Mouse (Mus musculus) small intestine, adult 2 months (tissue): ENCODE measurements around the gene Ndufa8. TPM values are rescaled to one million over a fixed set of nuclear protein-coding genes. Genes with fewer than 3 reads are reported as not detected.

ENCODE experiments used
- H3K27ac ChIP-seq: fragments of 200-500 bp; 2 replicates; pipeline ENCODE4 v1.5.1; 2012; ENCODE audit warnings: low read depth, low read length, control low read depth, inconsistent platforms; ENCODE audit not compliant: insufficient read depth
- H3K27me3 ChIP-seq: fragments of 200-500 bp; 2 replicates; pipeline ENCODE4 v1.6.1; 2012; ENCODE audit warnings: mild to moderate bottlenecking, moderate library complexity, low read length, inconsistent platforms; ENCODE audit not compliant: control insufficient read depth, insufficient read depth
- H3K36me3 ChIP-seq: fragments of 200-500 bp; 2 replicates; pipeline ENCODE4 v1.6.1; 2012; ENCODE audit warnings: mild to moderate bottlenecking, low read length, control low read depth, inconsistent platforms; ENCODE audit not compliant: control insufficient read depth, insufficient read depth
- H3K4me1 ChIP-seq: fragments of 200-500 bp; 2 replicates; pipeline ENCODE4 v1.6.1; 2012; ENCODE audit warnings: low read length, inconsistent platforms, mixed read lengths; ENCODE audit not compliant: control insufficient read depth, insufficient read depth, insufficient read length
- H3K4me3 ChIP-seq: fragments of 200-500 bp; 2 replicates; pipeline ENCODE4 v1.5.1; 2012; ENCODE audit warnings: low read depth, mild to moderate bottlenecking, control low read depth, inconsistent platforms, low read length, moderate library complexity
- CTCF ChIP-seq: fragments of 200-500 bp; IDR thresholded peaks from 2 replicates; pipeline ENCODE4 v1.5.1; 2012; ENCODE audit warnings: low read depth, mild to moderate bottlenecking, control low read depth, inconsistent platforms, low read length, moderate library complexity, mixed read lengths; ENCODE audit not compliant: insufficient replicate concordance, insufficient read length; ENCODE audit errors: extremely low read depth
- POLR2A ChIP-seq: fragments of 200-500 bp; IDR thresholded peaks from 2 replicates; pipeline ENCODE4 v1.6.1; 2012; ENCODE audit warnings: low read depth, mild to moderate bottlenecking, control low read depth, inconsistent platforms, low read length, moderate library complexity
- WGBS: fragments of 180-500 bp; shearing (Covaris S2); methylation state at CpG from one replicate; pipeline ENCODE4 v1.1.7; 2018; 5-methylcytosine and 5-hydroxymethylcytosine counted together
- polyA plus RNA-seq: library from polyadenylated mRNA; depleted of rRNA; stranded (reverse); fragments of >200 nt; gene quantifications from 2 replicates; pipeline ENCODE4 v1.2.3, GENCODE M21; 2012

The Ndufa8 gene
- polyA plus RNA-seq, 1 experiment, result 86.0 TPM

DNA sequence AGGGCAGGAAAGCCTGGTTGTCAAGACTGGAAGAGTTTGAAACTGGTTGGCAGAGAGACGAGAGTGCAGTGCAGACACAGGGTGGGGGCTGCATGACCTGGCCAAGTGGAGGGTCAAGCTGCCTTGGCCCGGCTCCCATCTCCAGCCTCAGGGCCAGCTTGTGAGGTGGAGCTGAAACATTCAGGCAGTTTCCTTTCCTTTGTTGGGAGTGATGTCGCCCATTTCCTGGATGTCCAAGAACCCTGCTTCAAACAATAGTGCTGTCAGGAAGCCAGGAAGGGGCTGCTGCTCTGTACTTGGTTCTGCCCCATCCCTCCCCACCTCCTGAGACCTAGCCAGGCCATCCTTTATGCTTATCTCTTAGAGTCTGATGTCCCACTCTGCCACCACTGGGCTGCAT lies 25.9 kb downstream of the Ndufa8 start:
- H3K27me3 ChIP-seq, result no peaks in the 10 kb centered on the region
- H3K27ac ChIP-seq, result no peak overlapping the region
- no peaks in the 10 kb centered on the region for H3K36me3 ChIP-seq
- 60% methylated on average over 3 of the region's 3 CpGs for WGBS
- no peaks in the 10 kb centered on the region for H3K4me1 ChIP-seq
- no peak overlapping the region for H3K4me3 ChIP-seq
- no peak for TF ChIP-seq POLR2A
- no peak for TF ChIP-seq CTCF

DNA sequence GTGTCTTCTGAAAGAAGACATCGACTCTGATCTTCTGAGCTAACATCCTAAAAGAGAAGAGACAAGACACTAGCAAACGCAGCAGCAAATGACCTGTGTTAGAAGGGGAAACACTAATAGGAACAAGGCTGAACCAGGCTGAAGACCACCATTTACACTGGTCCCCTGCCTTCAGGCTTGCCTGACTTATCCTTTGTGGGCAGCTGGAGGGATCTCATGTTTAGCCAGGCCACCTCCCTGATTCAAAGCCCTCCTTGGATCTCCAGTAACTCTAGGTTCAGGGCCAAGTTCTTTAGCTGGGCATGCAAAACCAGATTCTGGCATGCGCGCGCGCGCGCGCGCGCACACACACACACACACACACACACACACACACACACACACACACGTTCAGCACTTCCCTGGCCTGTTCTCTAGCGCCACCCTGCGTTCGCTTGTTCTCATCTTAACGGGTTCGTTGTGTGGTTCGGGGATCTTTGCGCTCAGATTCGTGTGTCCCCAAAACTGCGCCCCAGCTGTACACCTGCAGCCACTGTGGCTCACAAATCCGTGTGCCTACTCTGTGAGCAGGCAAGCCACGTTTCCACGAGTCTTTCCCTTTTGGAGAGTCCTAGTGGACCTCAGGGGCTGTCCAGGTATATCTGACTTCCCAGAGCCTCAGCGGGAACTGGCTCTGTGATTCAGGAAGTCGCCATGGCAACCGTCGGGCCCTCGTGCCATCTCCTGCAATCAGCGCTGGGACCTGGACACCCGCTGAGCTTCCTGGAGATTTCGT lies 27.6 kb downstream of the Ndufa8 start:
- H3K36me3 ChIP-seq, result no peaks in the 10 kb centered on the region
- TF ChIP-seq CTCF, result peak; percentile 33; the same call in 1 of the 2 replicates
- no peak for TF ChIP-seq POLR2A
- 10% methylated on average over 32 of the region's 32 CpGs for WGBS
- no peaks in the 10 kb centered on the region for H3K27me3 ChIP-seq
- no peak overlapping the region for H3K27ac ChIP-seq
- H3K4me3 ChIP-seq, result no peak overlapping the region
- H3K4me1 ChIP-seq, result no peaks in the 10 kb centered on the region

DNA sequence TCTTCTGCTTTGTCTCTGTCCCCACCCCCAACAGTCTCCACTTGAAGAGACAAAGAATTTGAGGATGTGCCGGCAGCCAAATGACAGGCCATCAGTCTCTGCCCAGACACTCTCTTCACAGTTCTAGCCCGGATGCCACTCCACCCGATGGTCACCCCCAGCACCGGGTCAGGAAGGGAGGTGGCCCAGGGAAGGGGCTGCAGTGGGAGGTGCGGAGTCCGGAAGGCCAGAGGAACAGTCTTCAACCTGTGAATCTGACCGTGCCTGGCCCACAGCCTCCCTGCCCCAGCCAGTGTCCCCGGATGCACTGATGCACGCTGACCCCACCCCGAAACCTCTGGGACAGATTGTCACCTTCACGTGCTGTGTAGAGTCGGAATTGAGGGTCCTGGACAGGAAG lies 36.2 kb downstream of the Ndufa8 start:
- H3K27ac ChIP-seq, result no peak overlapping the region
- peaks cover 20% of the 10 kb centered on the region for H3K27me3 ChIP-seq
- no peak overlapping the region for H3K4me3 ChIP-seq
- no peak for TF ChIP-seq POLR2A
- TF ChIP-seq CTCF, result no peak
- WGBS, result 63% methylated on average over 12 of the region's 12 CpGs
- no peaks in the 10 kb centered on the region for H3K36me3 ChIP-seq
- no peaks in the 10 kb centered on the region for H3K4me1 ChIP-seq

DNA sequence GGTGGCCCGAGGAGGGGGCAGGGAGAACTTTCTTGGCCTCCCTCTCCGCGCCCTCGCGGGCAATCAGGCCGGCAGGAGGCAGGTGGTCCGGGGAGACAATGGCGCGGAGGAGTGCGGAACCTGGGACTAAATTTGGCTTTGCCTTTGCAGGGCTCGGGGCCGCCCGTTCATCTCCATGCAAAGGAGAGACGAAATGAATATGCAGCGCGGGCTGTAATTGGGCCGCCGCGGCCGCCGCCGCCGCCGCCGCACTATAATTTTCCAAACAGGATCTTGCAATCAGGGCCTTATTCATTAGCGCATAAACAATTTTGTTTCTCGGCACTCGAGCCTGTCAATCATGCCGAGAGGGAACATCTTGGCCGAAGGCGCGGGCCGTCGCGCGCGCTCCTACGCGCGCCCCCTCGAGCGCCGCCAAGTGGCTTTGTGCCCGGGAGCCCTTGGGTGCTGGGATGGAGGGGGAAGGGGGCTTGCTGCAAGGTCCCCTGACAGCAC lies 37.8 kb downstream of the Ndufa8 start:
- no peaks in the 10 kb centered on the region for H3K36me3 ChIP-seq
- H3K27ac ChIP-seq, result no peak overlapping the region
- H3K4me1 ChIP-seq, result no peaks in the 10 kb centered on the region
- WGBS, result under 1% methylated on average over 44 of the region's 44 CpGs
- H3K27me3 ChIP-seq, result peaks cover 20% of the 10 kb centered on the region
- TF ChIP-seq POLR2A (no peak), CTCF (no peak)
- peak overlapping the region; percentile 41 for H3K4me3 ChIP-seq

DNA sequence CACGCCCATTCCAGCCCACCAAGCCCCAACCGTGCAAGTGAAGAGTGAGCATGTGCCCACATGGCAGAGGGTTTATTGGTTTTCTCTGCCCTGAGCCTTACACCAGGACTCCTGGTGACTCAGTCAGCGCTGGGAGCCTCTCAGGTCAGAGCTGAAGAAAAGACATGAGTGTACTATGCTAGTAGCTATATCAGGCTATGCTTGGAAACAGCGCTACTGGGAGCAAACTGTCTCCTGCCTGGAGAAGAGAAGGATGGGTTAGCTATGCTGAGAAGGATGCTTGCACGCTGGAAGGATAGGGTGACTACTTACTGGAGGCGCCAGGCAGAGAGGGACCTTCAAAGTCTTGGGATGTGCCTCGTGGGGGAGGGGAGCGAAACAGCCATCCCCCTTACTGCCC lies 38.6 kb downstream of the Ndufa8 start:
- Histone ChIP-seq H3K27me3 (peaks cover 20% of the 10 kb centered on the region), H3K27ac (no peak overlapping the region), H3K4me3 (no peak overlapping the region), H3K36me3 (no peaks in the 10 kb centered on the region), H3K4me1 (no peaks in the 10 kb centered on the region)
- 64% methylated on average over 8 of the region's 8 CpGs for WGBS
- no peak for TF ChIP-seq POLR2A
- TF ChIP-seq CTCF, result no peak

DNA sequence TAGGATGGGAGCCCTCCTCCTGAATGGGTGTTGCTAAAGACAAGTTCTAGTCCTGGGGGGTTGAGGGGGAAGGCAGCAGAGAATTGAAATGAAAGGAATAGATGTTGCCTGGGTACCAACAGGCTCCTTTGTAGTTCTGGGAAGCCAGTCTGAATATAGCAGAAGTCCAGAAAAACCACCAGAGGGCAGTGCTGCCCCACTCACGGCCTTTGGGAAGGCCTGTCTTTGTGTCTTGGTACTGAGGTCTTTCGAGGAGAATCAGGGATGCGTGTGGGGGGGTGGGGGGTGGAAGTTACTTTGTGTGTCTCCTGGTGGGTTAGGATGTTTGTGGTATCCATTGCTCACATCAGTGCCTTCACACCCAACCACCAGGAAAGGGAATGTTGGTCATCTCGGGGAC lies 39.8 kb downstream of the Ndufa8 start:
- WGBS, result 25% methylated on average over 4 of the region's 4 CpGs
- TF ChIP-seq CTCF, result peak; percentile 83; the same call in 1 of the 2 replicates
- TF ChIP-seq POLR2A, result no peak
- no peaks in the 10 kb centered on the region for H3K4me1 ChIP-seq

DNA sequence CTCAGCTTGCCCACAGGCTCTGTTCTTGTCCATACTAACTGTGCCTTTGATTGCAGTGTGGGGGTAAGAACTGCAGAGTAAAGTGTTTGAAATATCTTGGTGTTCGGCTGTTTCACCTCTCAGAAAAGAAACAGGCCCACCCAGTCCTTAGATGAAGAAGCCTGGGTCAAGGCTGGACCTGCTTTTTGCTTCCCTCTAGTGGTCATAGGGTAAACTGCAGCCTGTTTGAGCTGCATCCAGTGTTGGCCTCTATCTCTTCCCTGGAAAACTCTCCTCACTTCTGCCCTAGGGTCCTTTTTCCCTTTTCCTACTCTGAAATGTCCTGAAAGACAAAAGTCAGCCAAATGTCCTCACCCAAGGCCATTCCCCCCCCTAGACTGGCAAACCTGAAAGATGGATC lies 41.1 kb downstream of the Ndufa8 start:
- Histone ChIP-seq H3K27ac (no peak overlapping the region), H3K4me3 (no peak overlapping the region), H3K4me1 (no peaks in the 10 kb centered on the region), H3K27me3 (peaks cover 20% of the 10 kb centered on the region), H3K36me3 (no peaks in the 10 kb centered on the region)
- TF ChIP-seq POLR2A (no peak), CTCF (peak; percentile 57; the same call in 1 of the 2 replicates)
- 13% methylated on average over 1 of the region's 1 CpGs for WGBS

More for the DNA sequence above, 39.8 kb downstream of the Ndufa8 start:
- no peaks in the 10 kb centered on the region for H3K36me3 ChIP-seq
- H3K27ac ChIP-seq, result no peak overlapping the region
- H3K27me3 ChIP-seq, result peaks cover 20% of the 10 kb centered on the region
- H3K4me3 ChIP-seq, result no peak overlapping the region
